Mouse (Mus musculus): ENCODE measurements around the gene Rc3h1. TPM values are rescaled to one million over a fixed set of nuclear protein-coding genes. Genes with fewer than 3 reads are reported as not detected.

Rc3h1 gene
- polyA plus RNA-seq, 1 experiment from 2014 or later, result 5.9 TPM

- Histone ChIP-seq H3K4me2 (ENCODE audit: low read length) (no peak overlapping the region), H3K9me3 (replicated peaks; ENCODE audit: low read length) (no peaks in the 10 kb centered on the region), H3K4me3 (replicated peaks; ENCODE audit: low read depth, low read length) (no peak overlapping the region), H3K27me3 (ENCODE audit: insufficient read depth, low read length) (no peaks in the 10 kb centered on the region), H3K27ac (no peak overlapping the region), H3K9ac (ENCODE audit: low read depth, low read length) (no peak overlapping the region), H3K4me1 (replicated peaks; ENCODE audit: insufficient read depth, low read length) (0 out of 2 replicates have a peak, but pooled peaks cover 3% of the 10 kb centered on the region), H3K36me3 (ENCODE audit: insufficient read depth, low read length) (no peaks in the 10 kb centered on the region)
- 76% methylated on average over 4 of the region's 4 CpGs for WGBS
- no peak for TF ChIP-seq CTCF (IDR thresholded peaks at IDR 0.05; ENCODE audit: low read depth)
- ATAC-seq (replicated peaks; ENCODE audit: low FRiP score, low read depth), result no peak
- no peak for DNase-seq (ENCODE audit: low spot score)
Measured at GRCm38 (mm10) chr1:160904047-160904446, 2.2 kb upstream of the Rc3h1 start.

DNA sequence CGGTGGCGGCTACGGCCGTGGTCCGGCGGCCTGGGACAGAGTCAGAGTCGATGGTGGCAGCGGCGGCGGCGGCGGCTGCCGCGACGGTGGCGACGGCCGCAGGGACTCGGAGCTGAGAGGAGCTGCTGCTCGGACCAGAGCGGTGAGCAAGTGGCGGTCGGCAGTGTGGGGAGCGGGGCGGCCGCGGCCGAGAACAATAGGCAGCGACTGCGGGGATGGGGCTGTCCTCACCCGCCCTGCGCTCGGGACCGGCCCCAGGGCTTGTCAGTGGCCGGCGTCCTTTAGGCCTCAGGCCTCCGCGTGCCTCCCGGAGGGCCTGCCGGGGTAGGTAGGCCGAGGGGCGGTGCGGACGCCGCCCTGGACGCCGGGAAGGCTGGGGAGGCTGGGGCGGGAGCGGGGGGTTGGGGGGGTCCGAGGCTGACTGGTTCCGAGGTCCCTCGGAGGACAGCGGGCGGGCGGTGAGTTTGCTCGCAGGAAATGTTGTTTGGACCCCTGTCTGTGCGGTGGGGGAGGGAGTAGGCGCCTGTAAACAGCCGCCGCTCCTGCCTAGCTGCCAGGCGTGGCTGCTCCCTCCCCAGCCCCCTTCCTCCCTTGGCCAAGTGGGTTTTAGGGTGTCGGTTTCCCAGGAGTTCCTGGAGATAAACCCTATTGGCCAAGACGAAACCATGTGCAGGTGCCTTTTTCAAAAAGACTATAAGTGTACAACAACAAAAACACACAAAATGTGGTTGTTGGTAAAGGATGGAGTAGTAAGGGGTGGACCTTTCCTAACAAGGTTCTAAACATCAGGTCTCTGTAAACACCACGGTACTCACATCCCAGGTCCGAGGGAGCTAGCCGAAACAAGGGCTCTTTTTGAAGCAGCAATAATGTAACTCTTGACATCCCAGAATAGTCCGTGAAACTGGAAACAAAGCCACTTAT is 602 bp downstream of the Rc3h1 start:
- Histone ChIP-seq H3K27ac (peak overlapping the region; percentile 95), H3K4me1 (replicated peaks; ENCODE audit: insufficient read depth, low read length) (no peaks in the 10 kb centered on the region), H3K4me2 (ENCODE audit: low read length) (peak overlapping the region; percentile 59), H3K27me3 (ENCODE audit: insufficient read depth, low read length) (no peaks in the 10 kb centered on the region), H3K9ac (ENCODE audit: low read depth, low read length) (peak overlapping the region; percentile 92), H3K9me3 (replicated peaks; ENCODE audit: low read length) (no peaks in the 10 kb centered on the region), H3K36me3 (ENCODE audit: insufficient read depth, low read length) (no peaks in the 10 kb centered on the region), H3K4me3 (replicated peaks; ENCODE audit: low read depth, low read length) (peak overlapping the region; percentile 98)
- under 1% methylated on average over 66 of the region's 67 CpGs for WGBS
- ATAC-seq (replicated peaks; ENCODE audit: low FRiP score, low read depth), result peak; percentile 81
- peak; percentile 68 for DNase-seq (ENCODE audit: low spot score)
- TF ChIP-seq CTCF (IDR thresholded peaks at IDR 0.05; ENCODE audit: low read depth), result no peak

DNA sequence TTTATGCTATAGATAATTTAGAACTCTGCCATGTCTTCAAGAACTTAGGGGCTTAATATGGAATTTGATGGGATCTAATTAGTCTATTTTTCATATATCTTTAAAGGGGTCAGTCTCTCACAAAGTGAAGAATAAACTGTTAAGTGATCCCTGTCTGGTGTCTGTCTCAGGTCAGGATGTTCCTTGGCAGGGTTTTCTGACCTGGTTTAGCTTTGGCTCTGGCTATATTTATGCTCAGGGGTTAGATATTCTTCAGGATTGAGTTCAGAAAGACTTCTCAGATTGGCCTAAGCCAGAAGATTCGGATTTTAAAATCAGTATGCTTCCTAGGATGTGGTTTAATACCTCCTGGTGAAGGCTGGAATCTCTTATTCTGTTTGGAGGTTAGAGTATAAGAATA is 4.0 kb downstream of the Rc3h1 start:
- H3K36me3 ChIP-seq (ENCODE audit: insufficient read depth, low read length), result no peaks in the 10 kb centered on the region
- no peaks in the 10 kb centered on the region for H3K27me3 ChIP-seq (ENCODE audit: insufficient read depth, low read length)
- no peak overlapping the region for H3K4me3 ChIP-seq (replicated peaks; ENCODE audit: low read depth, low read length)
- H3K9ac ChIP-seq (ENCODE audit: low read depth, low read length), result no peak overlapping the region
- no peaks in the 10 kb centered on the region for H3K9me3 ChIP-seq (replicated peaks; ENCODE audit: low read length)
- H3K4me2 ChIP-seq (ENCODE audit: low read length), result no peak overlapping the region
- no peak for DNase-seq (ENCODE audit: low spot score)
- H3K4me1 ChIP-seq (replicated peaks; ENCODE audit: insufficient read depth, low read length), result no peaks in the 10 kb centered on the region
- no peak overlapping the region for H3K27ac ChIP-seq
- TF ChIP-seq CTCF (IDR thresholded peaks at IDR 0.05; ENCODE audit: low read depth), result no peak
- ATAC-seq (replicated peaks; ENCODE audit: low FRiP score, low read depth), result no peak
- WGBS, result 95% methylated on average over 1 of the region's 1 CpGs

GRCm38 (mm10) chr1:160910812-160911211 is 4.6 kb downstream of the Rc3h1 start:
- TF ChIP-seq CTCF (IDR thresholded peaks at IDR 0.05; ENCODE audit: low read depth), result no peak
- H3K36me3 ChIP-seq (ENCODE audit: insufficient read depth, low read length), result no peaks in the 10 kb centered on the region
- H3K27me3 ChIP-seq (ENCODE audit: insufficient read depth, low read length), result no peaks in the 10 kb centered on the region
- H3K4me2 ChIP-seq (ENCODE audit: low read length), result no peak overlapping the region
- WGBS, result 79% methylated on average over 1 of the region's 1 CpGs
- ATAC-seq (replicated peaks; ENCODE audit: low FRiP score, low read depth), result no peak
- no peaks in the 10 kb centered on the region for H3K4me1 ChIP-seq (replicated peaks; ENCODE audit: insufficient read depth, low read length)
- no peak for DNase-seq (ENCODE audit: low spot score)
- H3K4me3 ChIP-seq (replicated peaks; ENCODE audit: low read depth, low read length), result no peak overlapping the region
- H3K9ac ChIP-seq (ENCODE audit: low read depth, low read length), result no peak overlapping the region
- no peak overlapping the region for H3K27ac ChIP-seq
- no peaks in the 10 kb centered on the region for H3K9me3 ChIP-seq (replicated peaks; ENCODE audit: low read length)

DNA sequence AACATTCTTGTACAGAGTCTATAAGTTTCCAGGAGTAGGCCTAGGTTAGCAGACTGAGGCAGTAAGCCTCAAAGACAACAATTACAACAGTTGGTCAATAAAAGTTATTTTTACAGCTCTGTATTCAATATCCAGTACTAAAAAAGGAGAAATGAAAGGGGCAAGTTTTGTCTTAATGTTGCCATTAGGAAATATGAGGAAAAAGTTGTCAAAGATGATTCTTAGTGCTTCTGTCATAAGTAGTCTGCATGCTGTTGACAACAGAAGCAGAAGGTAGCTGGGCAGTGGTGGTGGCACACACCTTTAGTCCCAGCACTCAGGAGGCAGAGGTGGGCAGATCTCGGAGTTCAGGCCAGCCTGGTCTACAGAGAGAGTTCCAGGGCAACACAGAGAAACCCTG is 13.2 kb downstream of the Rc3h1 start:
- no peaks in the 10 kb centered on the region for H3K27me3 ChIP-seq (ENCODE audit: insufficient read depth, low read length)
- ATAC-seq (replicated peaks; ENCODE audit: low FRiP score, low read depth), result no peak
- no peak overlapping the region for H3K9ac ChIP-seq (ENCODE audit: low read depth, low read length)
- H3K27ac ChIP-seq, result no peak overlapping the region
- H3K36me3 ChIP-seq (ENCODE audit: insufficient read depth, low read length), result no peaks in the 10 kb centered on the region
- no peak overlapping the region for H3K4me2 ChIP-seq (ENCODE audit: low read length)
- no peaks in the 10 kb centered on the region for H3K9me3 ChIP-seq (replicated peaks; ENCODE audit: low read length)
- DNase-seq (ENCODE audit: low spot score), result no peak
- H3K4me3 ChIP-seq (replicated peaks; ENCODE audit: low read depth, low read length), result no peak overlapping the region
- H3K4me1 ChIP-seq (replicated peaks; ENCODE audit: insufficient read depth, low read length), result 0 out of 2 replicates have a peak, but pooled peaks cover 3% of the 10 kb centered on the region
- TF ChIP-seq CTCF (IDR thresholded peaks at IDR 0.05; ENCODE audit: low read depth), result no peak
- 92% methylated on average over 1 of the region's 1 CpGs for WGBS

DNA sequence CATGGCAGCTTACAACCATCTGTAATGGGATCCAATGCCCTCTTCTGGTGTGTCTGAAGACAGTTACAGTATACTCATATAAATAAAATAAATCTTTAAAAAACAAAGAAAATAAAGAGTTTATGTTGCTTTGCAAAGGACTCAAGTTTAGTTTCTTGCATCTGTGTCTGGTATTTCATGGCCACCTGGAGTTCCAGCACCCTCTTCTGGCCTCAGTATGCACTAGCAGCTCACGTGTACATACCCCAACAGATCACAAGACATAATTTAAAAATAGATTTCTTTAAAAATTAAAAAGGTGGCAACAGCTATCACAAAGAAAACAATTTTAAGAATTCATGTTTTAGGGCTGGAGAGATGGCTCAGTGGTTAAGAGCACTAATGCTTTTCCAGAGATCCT is 15.7 kb downstream of the Rc3h1 start:
- no peak for ATAC-seq (replicated peaks; ENCODE audit: low FRiP score, low read depth)
- Histone ChIP-seq H3K4me3 (replicated peaks; ENCODE audit: low read depth, low read length) (no peak overlapping the region), H3K9me3 (replicated peaks; ENCODE audit: low read length) (no peaks in the 10 kb centered on the region), H3K4me2 (ENCODE audit: low read length) (no peak overlapping the region), H3K27me3 (ENCODE audit: insufficient read depth, low read length) (no peaks in the 10 kb centered on the region), H3K4me1 (replicated peaks; ENCODE audit: insufficient read depth, low read length) (0 out of 2 replicates have a peak, but pooled peaks cover 3% of the 10 kb centered on the region), H3K9ac (ENCODE audit: low read depth, low read length) (no peak overlapping the region), H3K27ac (no peak overlapping the region), H3K36me3 (ENCODE audit: insufficient read depth, low read length) (no peaks in the 10 kb centered on the region)
- peak; percentile 34; the same call in 1 of the 2 replicates for TF ChIP-seq CTCF (IDR thresholded peaks at IDR 0.05; ENCODE audit: low read depth)
- 95% methylated on average over 1 of the region's 1 CpGs for WGBS
- DNase-seq (ENCODE audit: low spot score), result no peak
